Mouse (Mus musculus): Measurements from ENCODE around the gene Efcab2. TPM values are rescaled to one million over a fixed set of nuclear protein-coding genes. Genes with fewer than 3 reads are reported as not detected.

Gene Efcab2
- polyA plus RNA-seq, 1 experiment from 2014 or later: 4.6 TPM

DNA sequence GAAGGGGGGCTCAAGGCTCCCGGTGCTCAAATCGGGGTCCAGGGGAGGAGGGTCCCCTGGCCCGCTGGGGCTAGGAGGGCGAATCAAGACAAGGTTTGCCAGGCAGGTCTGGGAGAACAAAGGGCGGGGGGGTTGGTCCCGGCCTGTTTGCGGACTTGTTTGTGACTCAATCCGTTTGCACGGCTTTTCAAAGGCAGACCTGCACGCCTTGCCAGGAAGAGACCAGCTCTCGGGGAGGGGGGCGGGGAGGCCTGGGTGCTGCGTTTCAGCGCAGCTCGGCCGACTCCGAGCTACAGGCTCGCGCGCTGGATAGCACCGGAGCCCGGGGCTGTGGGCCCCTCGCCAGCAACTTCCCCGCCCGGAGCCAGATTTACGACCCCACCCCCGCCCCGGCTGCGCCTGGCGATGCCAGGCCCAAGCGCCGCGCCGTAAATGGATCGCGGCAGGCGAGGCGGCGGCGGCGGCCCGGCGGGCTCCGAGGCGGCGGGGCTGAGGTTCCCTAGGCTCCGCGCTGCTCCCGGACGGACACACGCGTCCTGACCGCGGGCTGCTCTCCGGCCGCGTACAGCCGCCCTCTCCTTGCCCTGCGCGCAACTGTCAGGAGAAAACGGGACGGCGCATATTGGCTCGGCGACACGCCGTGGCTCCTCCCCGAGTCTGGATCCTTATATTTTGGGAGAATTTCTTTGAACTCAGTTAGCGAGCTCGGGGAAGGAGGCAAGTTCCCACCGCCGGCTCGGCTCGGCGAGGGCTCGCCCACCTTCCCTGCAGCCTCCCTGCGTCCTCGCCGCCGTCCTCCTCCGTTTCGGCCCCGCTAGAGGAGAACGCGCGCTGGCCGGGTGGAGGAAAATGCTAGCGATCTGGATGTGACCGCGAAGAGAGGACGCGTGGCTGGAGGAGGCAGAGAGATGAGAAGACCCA is 122.8 kb downstream of the Efcab2 start, which contains the start of gene Kif26b:
TSS of gene Kif26b (plus strand) at position 695 of the 921 bp plus-strand sequence.
- Histone ChIP-seq H3K4me2 (peak within 1 kb of the TSS; percentile 81), H3K27ac (no peak within 1 kb of the TSS), H3K36me3 (no peaks in the 10 kb centered on the region), H3K9ac (peak within 1 kb of the TSS; percentile 41), H3K9me3 (replicated peaks) (no peaks in the 10 kb centered on the region), H3K4me3 (peak within 1 kb of the TSS; percentile 53), H3K27me3 (replicated peaks) (peaks cover 71% of the 10 kb centered on the region), H3K4me1 (peaks cover 36% of the 10 kb centered on the region; the same call in 1 of the 2 replicates)
- WGBS (ENCODE audit: insufficient replicate concordance): under 1% methylated on average over 88 of the region's 92 CpGs
- ATAC-seq: no peak

DNA sequence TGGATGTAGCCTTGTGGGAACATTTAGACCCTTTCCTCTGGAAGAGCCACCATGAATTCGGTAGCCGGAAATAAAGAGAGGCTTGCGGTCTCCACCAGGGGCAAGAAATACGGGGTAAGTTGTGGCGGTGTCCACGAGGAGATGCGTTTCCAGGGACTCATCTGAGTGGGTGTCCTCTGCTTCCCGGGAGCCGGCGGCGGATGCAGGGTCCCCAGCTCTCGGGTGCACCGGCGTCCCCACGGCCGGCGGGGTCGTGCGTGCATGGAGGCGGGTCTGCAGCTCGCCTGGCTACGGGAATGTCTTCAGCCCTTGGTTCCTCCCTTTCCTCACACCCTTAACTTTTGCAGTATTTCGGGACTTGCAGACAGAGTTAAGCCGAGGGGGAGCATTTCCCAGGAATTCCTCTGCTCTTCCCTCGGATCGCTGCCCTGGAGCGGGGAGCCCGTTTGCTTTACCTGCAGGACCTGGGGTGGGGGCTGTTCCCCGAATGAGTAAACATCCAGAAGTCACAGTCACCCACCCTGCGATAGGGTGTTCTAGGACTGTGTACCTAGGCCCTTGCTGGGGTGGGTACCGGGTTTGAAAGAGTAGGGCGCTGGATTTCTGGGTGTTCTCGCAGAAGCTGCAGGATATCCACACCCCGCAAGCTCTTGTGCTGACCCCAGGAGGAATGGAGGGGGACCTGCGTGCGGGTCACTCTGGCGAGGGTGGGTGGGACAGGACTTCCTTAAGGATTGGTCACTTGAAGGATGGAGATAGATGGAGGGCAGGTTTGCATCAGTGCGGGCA is 123.8 kb downstream of the Efcab2 start:
- WGBS (ENCODE audit: insufficient replicate concordance): 2% methylated on average over 38 of the region's 38 CpGs
- no peaks in the 10 kb centered on the region for H3K36me3 ChIP-seq
- H3K9me3 ChIP-seq (replicated peaks): no peaks in the 10 kb centered on the region
- no peak overlapping the region for H3K27ac ChIP-seq
- H3K4me3 ChIP-seq: peak overlapping the region; percentile 53
- no peak overlapping the region for H3K9ac ChIP-seq
- ATAC-seq: peak; percentile 17; the same call in 1 of the 2 replicates
- peak overlapping the region; percentile 81 for H3K4me2 ChIP-seq
- peaks cover 36% of the 10 kb centered on the region; the same call in 1 of the 2 replicates for H3K4me1 ChIP-seq
- H3K27me3 ChIP-seq (replicated peaks): peaks cover 78% of the 10 kb centered on the region

GRCm38 (mm10) chr1:178530301-178531078 is 124.6 kb downstream of the Efcab2 start:
- ATAC-seq: peak; percentile 50
- Histone ChIP-seq H3K9ac (no peak overlapping the region), H3K27ac (no peak overlapping the region), H3K9me3 (replicated peaks) (no peaks in the 10 kb centered on the region), H3K36me3 (no peaks in the 10 kb centered on the region), H3K27me3 (replicated peaks) (peaks cover 78% of the 10 kb centered on the region), H3K4me2 (peak overlapping the region; percentile 81), H3K4me1 (peaks cover 36% of the 10 kb centered on the region; the same call in 1 of the 2 replicates), H3K4me3 (peak overlapping the region; percentile 53)
- WGBS (ENCODE audit: insufficient replicate concordance): 2% methylated on average over 62 of the region's 62 CpGs

Small RNAs within 50 kb of the gene (microRNA-seq; reads per million reads assigned to microRNA genes)
- not detected for gene Gm27458

Other genes starting within 250 kb of the Efcab2 start
- 15.0 and 15.2 TPM in 2 replicates for gene Desi2, start 218.7 kb upstream of the Efcab2 start, polyA plus RNA-seq (2016; fragmentation: Nextera tagmentation; extraction: Ambion mirVana)
- 103 and 110 TPM in 2 replicates for gene Cox20, start 87.0 kb upstream of the Efcab2 start, polyA plus RNA-seq (2016; fragmentation: Nextera tagmentation; extraction: Ambion mirVana)
- 556 and 569 TPM in 2 replicates for gene Hnrnpu, start 68.3 kb upstream of the Efcab2 start, polyA plus RNA-seq (2016; fragmentation: Nextera tagmentation; extraction: Ambion mirVana)
- gene Kif26b, start 123.0 kb downstream of the Efcab2 start, polyA plus RNA-seq (2016; fragmentation: Nextera tagmentation; extraction: Ambion mirVana): 0.67 and 0.98 TPM in 2 replicates